Mouse (Mus musculus) testis, adult 2 months (tissue): Measurements from ENCODE around the gene Slc22a8.

Source experiments
- CTCF ChIP-seq: fragments of 200-500 bp; IDR thresholded peaks from 2 replicates; pipeline ENCODE4 v1.5.1; 2012; ENCODE audit warnings: low read depth, mild to moderate bottlenecking, inconsistent platforms, low read length, moderate library complexity; ENCODE audit not compliant: control insufficient read depth, insufficient read depth, insufficient replicate concordance
- POLR2A ChIP-seq: fragments of 200-500 bp; IDR thresholded peaks from 2 replicates; pipeline ENCODE4 v1.6.1; 2012; ENCODE audit warnings: low read depth, mild to moderate bottlenecking, inconsistent platforms, low read length, moderate library complexity; ENCODE audit not compliant: control insufficient read depth

GRCm38 (mm10) chr19:8585899-8586298 lies 5.2 kb upstream of the Slc22a8 start:
- TF ChIP-seq CTCF = no peak
- TF ChIP-seq POLR2A = no peak
